Mouse (Mus musculus) lung, embryonic 14.5 days (tissue): ENCODE results near the gene Tmem238l. TPM values are rescaled to one million over a fixed set of nuclear protein-coding genes. Genes with fewer than 3 reads are reported as not detected.

Experiments used
- ATAC-seq: fragments of 200-750 bp; cut with Nextera tagmentation; 2 replicates; pipeline ENCODE4 v1.8.0; 2017; ENCODE audit warnings: mild to moderate bottlenecking, moderate TSS enrichment, moderate library complexity; ENCODE audit not compliant: insufficient read depth
- DNase-seq: peaks from one replicate; pipeline ENCODE4 v3.0.0-alpha.2; 2015
- H3K27ac ChIP-seq: fragments of 300-500 bp; sonication (generic); 2 replicates; pipeline ENCODE4 v1.5.1; 2014; ENCODE audit warnings: low read depth, mild to moderate bottlenecking, moderate library complexity
- H3K27me3 ChIP-seq: fragments of 300-500 bp; sonication (generic); 2 replicates; pipeline ENCODE4 v1.6.1; 2014; ENCODE audit warnings: low read length, control low read depth; ENCODE audit not compliant: insufficient read depth
- H3K36me3 ChIP-seq: fragments of 300-500 bp; sonication (generic); 2 replicates; pipeline ENCODE4 v1.6.1; 2014; ENCODE audit warnings: control low read depth; ENCODE audit not compliant: insufficient read depth
- H3K4me1 ChIP-seq: fragments of 300-500 bp; sonication (generic); 2 replicates; pipeline ENCODE4 v1.6.1; 2014; ENCODE audit warnings: antibody characterized with exemption, control low read depth; ENCODE audit not compliant: insufficient read depth
- H3K4me2 ChIP-seq: fragments of 300-500 bp; sonication (generic); 2 replicates; pipeline ENCODE4 v1.6.1; 2014; ENCODE audit warnings: mild to moderate bottlenecking
- H3K4me3 ChIP-seq: fragments of 300-500 bp; sonication (generic); 2 replicates; pipeline ENCODE4 v1.5.1; 2014; ENCODE audit warnings: low read depth, low read length
- H3K9ac ChIP-seq: fragments of 300-500 bp; sonication (generic); 2 replicates; pipeline ENCODE4 v1.6.1; 2014
- H3K9me3 ChIP-seq: fragments of 300-500 bp; sonication (generic); 2 replicates; pipeline ENCODE4 v1.6.1; 2016; ENCODE audit warnings: low read depth, low read length, control low read depth
- CTCF ChIP-seq: IDR thresholded peaks from 2 replicates; pipeline ENCODE4 v1.5.1; 2016; ENCODE audit warnings: antibody characterized with exemption, low read depth
- WGBS: fragments of 180-500 bp; shearing (Covaris S2); extraction: QIAGEN DNeasy Blood & Tissue Kit; methylation state at CpG from one replicate; pipeline ENCODE4 v1.1.7; 2014; 5-methylcytosine and 5-hydroxymethylcytosine counted together
- polyA plus RNA-seq: library from polyadenylated mRNA; unstranded; fragments of >200 nt; fragmentation: Nextera tagmentation; extraction: Ambion mirVana; gene quantifications from 2 replicates; pipeline ENCODE4 v1.2.1, GENCODE M21; 2014

Tmem238l gene
- polyA plus RNA-seq: not detected in 2 replicates

DNA sequence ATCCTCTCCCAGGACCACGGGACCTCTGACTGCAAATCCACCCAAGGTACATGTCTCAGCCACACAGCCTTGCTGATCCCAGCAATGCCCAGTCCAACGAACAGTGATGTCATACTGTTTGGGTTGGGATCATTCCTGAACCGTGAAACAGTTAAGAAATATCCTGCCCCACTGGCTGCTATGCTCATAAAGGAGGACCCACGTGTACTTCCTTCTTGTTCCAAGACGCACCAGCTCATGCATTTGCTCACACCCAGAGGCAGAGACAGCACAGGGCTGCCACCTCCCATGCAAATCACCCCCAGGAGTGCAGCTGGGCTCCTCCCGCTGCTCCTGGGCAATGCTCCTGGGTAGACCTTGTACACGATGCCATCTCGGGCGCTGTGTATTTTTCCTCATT lies at the start of gene Tmem238l:
Gene Tmem238l (plus strand): TSS at position 336 of the 400 bp plus-strand sequence.
- Histone ChIP-seq H3K9me3 (no peaks in the 10 kb centered on the region), H3K4me3 (no peak within 1 kb of the TSS), H3K27ac (no peak within 1 kb of the TSS), H3K4me2 (no peak within 1 kb of the TSS), H3K27me3 (no peaks in the 10 kb centered on the region), H3K9ac (no peak within 1 kb of the TSS), H3K4me1 (no peaks in the 10 kb centered on the region), H3K36me3 (no peaks in the 10 kb centered on the region)
- TF ChIP-seq CTCF: no peak
- no peak for ATAC-seq
- 71% methylated on average over 9 of the region's 9 CpGs for WGBS
- DNase-seq: no peak

DNA sequence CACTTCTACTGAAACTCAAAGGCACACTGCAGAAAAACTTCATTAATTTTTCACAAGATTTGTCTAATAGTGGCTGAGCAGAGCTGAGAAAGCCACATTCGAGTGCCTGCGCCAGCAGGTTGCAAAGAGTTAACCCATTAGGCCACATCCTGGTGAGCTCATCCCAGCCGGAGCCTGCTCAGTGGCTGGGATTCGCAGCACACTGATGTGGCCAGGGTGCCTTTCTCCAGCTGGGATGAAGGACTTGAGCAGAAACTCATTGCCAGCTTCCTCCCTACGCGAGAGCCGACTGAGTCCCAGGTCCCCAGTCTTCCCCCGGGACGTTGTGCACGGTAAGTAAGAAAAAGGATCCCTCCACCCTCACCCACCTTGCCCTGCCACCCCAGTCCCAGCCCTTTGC lies 44.6 kb upstream of the Tmem238l start, which contains the start of gene Pirt:
Gene Pirt (plus strand): TSS at position 171 of the 400 bp plus-strand sequence.
- DNase-seq (peak; percentile 26), ATAC-seq (no peak)
- WGBS: 31% methylated on average over 10 of the region's 10 CpGs

DNA sequence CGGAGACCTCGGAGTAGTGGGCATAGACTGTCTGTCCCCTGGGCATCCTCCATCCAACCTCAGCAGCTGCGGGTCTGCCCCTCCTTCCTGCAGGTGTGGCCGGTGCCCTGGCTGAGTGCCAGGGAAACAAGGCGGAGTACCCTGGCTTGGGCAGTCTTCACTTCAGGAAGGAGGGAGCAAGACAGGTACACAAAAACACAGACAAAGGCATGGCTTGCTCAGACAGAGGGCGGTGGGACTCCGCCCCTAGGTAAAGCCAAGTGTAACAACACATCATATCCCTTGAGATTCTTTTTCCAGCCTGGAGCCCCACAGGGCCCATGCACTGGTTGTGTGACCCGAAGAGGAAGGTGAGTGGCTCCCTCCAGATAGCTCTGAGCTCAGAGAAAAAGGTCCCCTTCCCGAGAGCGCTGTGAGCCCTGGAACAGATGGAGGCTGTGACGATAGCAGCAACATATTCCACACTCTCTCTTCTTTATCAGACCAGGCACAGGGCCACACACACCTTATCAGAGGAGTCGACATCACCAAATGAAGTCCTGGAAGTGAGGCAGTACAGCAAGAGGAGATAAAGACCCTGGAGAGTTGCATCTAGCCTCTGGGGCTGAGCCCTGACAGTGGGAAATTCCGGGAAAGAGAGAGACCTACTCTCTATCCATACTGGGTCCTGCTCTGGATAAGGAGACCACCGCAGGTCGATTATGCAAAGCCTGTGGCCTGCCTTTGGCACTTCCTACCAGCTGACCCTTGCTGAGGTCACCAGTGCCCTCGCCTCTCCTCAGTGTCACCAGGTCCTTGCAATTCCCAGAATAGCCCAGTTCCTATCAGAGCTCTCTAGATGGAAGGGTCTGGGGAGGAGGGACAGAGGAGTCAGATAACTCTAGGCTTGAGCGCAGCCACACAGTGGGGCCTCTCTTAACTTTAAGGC lies 43.6 kb upstream of the Tmem238l start:
- H3K4me3 ChIP-seq: no peak overlapping the region
- no peaks in the 10 kb centered on the region for H3K9me3 ChIP-seq
- no peaks in the 10 kb centered on the region for H3K27me3 ChIP-seq
- DNase-seq: peak; percentile 30
- ATAC-seq: peak; percentile 31
- 0 out of 2 replicates have a peak overlapping the region, but pooled peaks have one; percentile 2 for H3K27ac ChIP-seq
- H3K4me1 ChIP-seq: no peaks in the 10 kb centered on the region
- no peaks in the 10 kb centered on the region for H3K36me3 ChIP-seq
- TF ChIP-seq CTCF: no peak
- H3K4me2 ChIP-seq: peak overlapping the region; percentile 3; the same call in 1 of the 2 replicates
- WGBS: 32% methylated on average over 17 of the region's 17 CpGs
- H3K9ac ChIP-seq: no peak overlapping the region

More for the DNA sequence above, 44.6 kb upstream of the Tmem238l start, which contains the start of gene Pirt:
- TF ChIP-seq CTCF: no peak
- Histone ChIP-seq H3K36me3 (no peaks in the 10 kb centered on the region), H3K4me2 (peak within 1 kb of the TSS; percentile 3; the same call in 1 of the 2 replicates), H3K4me3 (no peak within 1 kb of the TSS), H3K4me1 (no peaks in the 10 kb centered on the region), H3K9me3 (no peaks in the 10 kb centered on the region), H3K27me3 (no peaks in the 10 kb centered on the region), H3K27ac (0 out of 2 replicates have a peak within 1 kb of the TSS, but pooled peaks have one; percentile 2), H3K9ac (no peak within 1 kb of the TSS)

DNA sequence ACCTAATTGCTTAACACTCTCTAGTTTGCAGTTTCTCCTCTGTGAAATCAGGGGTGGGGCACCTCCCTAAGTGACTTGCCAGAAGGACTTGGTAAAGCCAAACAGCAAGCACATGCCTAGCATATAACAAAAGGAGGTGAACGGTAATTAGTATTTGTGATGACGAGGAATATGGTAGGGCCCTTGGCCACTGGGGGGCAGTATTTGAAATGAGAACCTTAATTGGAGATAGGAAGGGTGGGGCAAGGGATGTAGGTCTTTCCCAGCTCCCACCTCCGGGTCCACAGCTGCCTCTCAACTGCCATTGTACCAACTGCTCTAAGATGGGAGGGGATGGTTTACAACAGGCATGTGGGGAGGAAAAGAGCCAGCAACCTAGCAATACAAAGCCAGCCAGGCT lies 42.2 kb upstream of the Tmem238l start:
- Histone ChIP-seq H3K9me3 (no peaks in the 10 kb centered on the region), H3K4me2 (no peak overlapping the region), H3K4me1 (no peaks in the 10 kb centered on the region), H3K4me3 (no peak overlapping the region), H3K36me3 (no peaks in the 10 kb centered on the region), H3K27me3 (no peaks in the 10 kb centered on the region), H3K27ac (no peak overlapping the region), H3K9ac (no peak overlapping the region)
- peak; percentile 59 for TF ChIP-seq CTCF
- DNase-seq (peak; percentile 66), ATAC-seq (no peak)
- 25% methylated on average over 3 of the region's 3 CpGs for WGBS

DNA sequence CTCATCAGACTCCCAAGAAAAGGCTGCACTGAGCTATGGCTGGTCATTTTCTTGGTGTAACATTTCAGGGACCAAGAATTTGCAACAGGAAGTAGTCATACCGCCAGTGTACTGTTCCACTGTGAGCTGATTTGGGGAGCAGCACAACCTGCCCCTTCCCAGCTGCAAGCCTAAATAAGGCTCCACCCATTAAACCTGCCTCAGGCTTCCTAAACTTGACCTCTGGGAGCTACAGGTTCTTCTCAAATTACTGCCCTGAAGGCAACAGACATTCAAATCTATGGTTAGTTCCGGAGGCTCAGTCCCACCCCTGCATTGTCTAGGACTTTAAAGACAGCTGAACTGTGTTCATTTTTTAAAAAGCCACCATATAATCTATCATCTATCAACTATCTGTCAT lies 36.4 kb upstream of the Tmem238l start:
- Histone ChIP-seq H3K9ac (no peak overlapping the region), H3K27me3 (no peaks in the 10 kb centered on the region), H3K27ac (no peak overlapping the region), H3K4me2 (no peak overlapping the region), H3K4me1 (no peaks in the 10 kb centered on the region), H3K4me3 (no peak overlapping the region), H3K9me3 (no peaks in the 10 kb centered on the region), H3K36me3 (no peaks in the 10 kb centered on the region)
- no peak for DNase-seq
- no peak for TF ChIP-seq CTCF
- no peak for ATAC-seq
- WGBS: 55% methylated on average over 2 of the region's 2 CpGs

DNA sequence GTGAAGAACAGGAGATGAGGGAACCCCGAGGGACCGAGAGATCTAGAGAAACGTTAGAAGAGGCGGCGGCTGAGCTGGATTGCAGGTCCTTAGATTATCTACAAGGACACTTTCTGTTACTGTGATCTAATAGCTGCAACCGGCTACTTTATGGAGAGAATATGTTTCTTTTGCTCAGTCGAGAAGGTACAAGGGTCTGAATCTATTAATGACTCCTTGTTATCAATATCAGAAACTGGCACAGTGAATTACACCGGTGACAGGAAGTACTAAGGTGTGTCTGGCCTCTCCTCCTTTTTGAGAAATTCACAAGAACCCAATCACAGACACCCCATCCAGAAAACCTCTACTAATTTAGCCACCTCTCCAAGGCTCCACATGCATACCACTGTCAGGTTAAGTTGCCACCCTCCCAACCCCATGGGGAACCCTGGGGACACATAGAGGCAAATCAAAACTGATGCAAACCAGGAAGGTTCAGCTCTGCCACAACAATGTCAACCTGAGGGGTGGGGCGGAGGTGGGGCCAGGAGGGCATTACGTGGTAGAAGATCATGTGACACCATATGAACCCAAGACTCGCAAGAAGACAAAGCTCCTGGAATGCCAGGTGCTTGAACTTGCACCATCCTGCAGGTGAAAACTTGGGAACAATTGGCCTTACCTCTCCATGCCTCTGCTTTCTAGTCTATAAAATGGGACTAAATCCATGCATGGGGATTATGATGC lies 32.2 kb upstream of the Tmem238l start:
- H3K27ac ChIP-seq: no peak overlapping the region
- no peaks in the 10 kb centered on the region for H3K9me3 ChIP-seq
- WGBS: 69% methylated on average over 11 of the region's 11 CpGs
- H3K36me3 ChIP-seq: no peaks in the 10 kb centered on the region
- no peak for ATAC-seq
- no peaks in the 10 kb centered on the region for H3K4me1 ChIP-seq
- no peak for DNase-seq
- no peak overlapping the region for H3K4me3 ChIP-seq
- no peak overlapping the region for H3K4me2 ChIP-seq
- no peak overlapping the region for H3K9ac ChIP-seq
- no peak for TF ChIP-seq CTCF
- no peaks in the 10 kb centered on the region for H3K27me3 ChIP-seq

DNA sequence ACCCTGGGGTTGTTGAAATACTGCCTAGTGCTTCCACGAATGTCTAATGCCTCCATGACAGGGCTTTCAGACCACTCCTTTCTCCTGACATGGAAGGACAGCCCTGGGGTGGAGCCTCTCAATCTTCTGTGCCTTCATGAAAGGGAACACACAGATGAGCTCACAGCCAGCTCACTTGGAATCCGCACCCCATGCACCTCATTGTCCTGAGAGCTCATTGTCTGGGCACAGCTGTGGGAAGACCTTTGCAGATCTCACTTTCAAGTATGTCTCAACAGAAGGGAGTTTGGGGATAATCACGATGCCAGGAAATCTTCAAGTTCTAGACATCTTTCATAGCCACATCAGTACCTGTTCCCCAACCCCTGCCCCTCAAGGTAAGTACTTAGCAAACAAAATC lies 28.1 kb upstream of the Tmem238l start:
- Histone ChIP-seq H3K27me3 (no peaks in the 10 kb centered on the region), H3K4me1 (no peaks in the 10 kb centered on the region), H3K36me3 (no peaks in the 10 kb centered on the region), H3K4me3 (no peak overlapping the region), H3K9ac (no peak overlapping the region), H3K27ac (no peak overlapping the region), H3K9me3 (no peaks in the 10 kb centered on the region), H3K4me2 (no peak overlapping the region)
- no peak for DNase-seq
- no peak for TF ChIP-seq CTCF
- ATAC-seq: no peak
- 61% methylated on average over 3 of the region's 3 CpGs for WGBS
